Mouse (Mus musculus): Measurements from ENCODE around the gene Lrfn4. TPM values are rescaled to one million over a fixed set of nuclear protein-coding genes. Genes with fewer than 3 reads are reported as not detected.

Gene Lrfn4
- total RNA-seq, 1 experiment = 22.8 TPM

DNA sequence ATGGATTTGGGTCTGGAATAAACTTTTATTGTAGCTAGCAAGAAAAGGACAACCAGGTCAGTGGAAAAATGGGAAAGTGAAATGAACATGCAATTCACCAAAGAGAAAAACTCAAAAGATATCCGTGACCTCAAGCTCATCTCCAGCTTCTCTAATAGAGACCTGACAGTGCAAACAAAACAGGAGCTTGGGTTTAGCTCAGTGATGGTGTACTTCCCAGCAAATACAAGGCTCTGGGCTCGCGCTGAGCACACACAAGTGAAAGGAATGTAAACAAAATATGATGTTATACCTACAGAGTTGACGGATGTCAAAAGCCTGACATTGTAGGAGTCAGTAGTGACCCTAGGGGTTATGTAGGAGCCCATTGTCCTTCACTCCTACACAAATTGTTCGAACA lies 36.2 kb downstream of the Lrfn4 start:
- in situ Hi-C loops (cut with MboI; ENCODE audit: low sequenced_read_pairs in 2 of 2, unreplicated experiment in 2 of 2) = no loop called here
- Histone ChIP-seq H3K36me3 (ENCODE audit: control insufficient read depth, insufficient read depth, low read length, poor library complexity, severe bottlenecking) (no peaks in the 10 kb centered on the region), H3K4me3 (ENCODE audit: insufficient read depth in 1 of 2, low read depth in 1 of 2, low read length in 2 of 2, poor library complexity in 1 of 2, severe bottlenecking in 1 of 2) (no peak overlapping the region), H3K9ac (ENCODE audit: insufficient read depth, low read depth, low read length, poor library complexity, severe bottlenecking) (no peak overlapping the region), H3K9me3 (ENCODE audit: control insufficient read depth, insufficient read depth, low read depth, low read length) (no peaks in the 10 kb centered on the region), H3K4me1 (ENCODE audit: control insufficient read depth in 2 of 2, insufficient read depth in 2 of 2, low read length in 2 of 2, poor library complexity in 1 of 2) (no peaks in the 10 kb centered on the region), H3K27ac (ENCODE audit: insufficient read depth, low read depth, low read length, poor library complexity, severe bottlenecking) (no peak overlapping the region)
- TF ChIP-seq MAFK (IDR thresholded peaks at IDR 0.05; ENCODE audit: insufficient read depth, low read depth, low read length) = no peak
- no peak for TF ChIP-seq ZNF384 (IDR thresholded peaks at IDR 0.05; ENCODE audit: low read depth, low read length)
- no peak for TF ChIP-seq ZC3H11A (IDR thresholded peaks at IDR 0.05; ENCODE audit: borderline replicate concordance, low read depth, low read length)
- TF ChIP-seq CHD2 (IDR thresholded peaks at IDR 0.05; ENCODE audit: low read depth, low read length) = no peak
- TF ChIP-seq HCFC1 (IDR thresholded peaks at IDR 0.05; ENCODE audit: borderline replicate concordance, insufficient read depth, low read length) = no peak
- no peak for DNase-seq (ENCODE audit: low read depth, low spot score)

DNA sequence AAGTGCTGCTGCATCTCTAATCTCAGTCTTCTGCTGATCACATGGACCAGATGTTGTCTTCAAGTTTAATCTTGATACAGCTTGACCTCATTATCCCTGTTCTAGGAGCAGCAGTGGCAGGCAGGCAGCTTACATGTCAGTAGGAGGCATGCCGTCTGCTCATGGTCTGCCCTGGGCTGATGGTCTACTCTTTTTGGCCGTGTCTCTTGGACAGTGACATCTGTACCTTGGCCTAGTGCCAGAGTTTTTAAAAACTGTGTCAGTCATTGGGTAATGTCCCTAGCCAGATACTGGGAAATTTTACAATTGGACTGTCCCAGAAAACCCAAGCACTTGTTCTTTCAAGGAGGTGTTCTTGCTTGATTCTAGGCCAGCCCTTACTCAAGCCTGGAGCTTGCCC lies 36.7 kb downstream of the Lrfn4 start:
- Histone ChIP-seq H3K4me1 (ENCODE audit: control insufficient read depth in 2 of 2, insufficient read depth in 2 of 2, low read length in 2 of 2, poor library complexity in 1 of 2) (no peaks in the 10 kb centered on the region), H3K9ac (ENCODE audit: insufficient read depth, low read depth, low read length, poor library complexity, severe bottlenecking) (no peak overlapping the region), H3K36me3 (ENCODE audit: control insufficient read depth, insufficient read depth, low read length, poor library complexity, severe bottlenecking) (no peaks in the 10 kb centered on the region), H3K4me3 (ENCODE audit: insufficient read depth in 1 of 2, low read depth in 1 of 2, low read length in 2 of 2, poor library complexity in 1 of 2, severe bottlenecking in 1 of 2) (no peak overlapping the region), H3K27ac (ENCODE audit: insufficient read depth, low read depth, low read length, poor library complexity, severe bottlenecking) (no peak overlapping the region), H3K9me3 (ENCODE audit: control insufficient read depth, insufficient read depth, low read depth, low read length) (no peaks in the 10 kb centered on the region)
- in situ Hi-C loops (cut with MboI; ENCODE audit: low sequenced_read_pairs in 2 of 2, unreplicated experiment in 2 of 2) = no loop called here
- no peak for DNase-seq (ENCODE audit: low read depth, low spot score)
- no peak for TF ChIP-seq HCFC1 (IDR thresholded peaks at IDR 0.05; ENCODE audit: borderline replicate concordance, insufficient read depth, low read length)

DNA sequence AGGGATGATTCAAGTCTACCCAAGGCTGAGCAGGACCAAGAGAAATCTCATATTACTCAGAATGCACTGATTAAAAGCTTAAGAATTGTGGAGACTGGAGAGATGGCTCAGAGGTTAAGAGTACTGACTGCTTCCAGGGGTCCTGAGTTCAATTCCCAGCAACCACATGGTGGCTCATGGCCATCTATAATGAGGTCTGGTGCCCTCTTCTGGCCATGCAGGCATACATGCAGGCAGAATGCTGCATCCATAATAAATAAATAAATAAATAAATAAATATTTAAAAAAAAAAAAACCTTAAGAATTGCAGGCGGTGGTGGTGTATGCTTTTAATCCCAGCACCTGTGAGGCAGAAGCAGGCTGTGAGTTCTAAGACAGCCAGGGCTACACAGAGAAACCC lies 42.2 kb downstream of the Lrfn4 start:
- DNase-seq (ENCODE audit: low read depth, low spot score) = no peak
- Histone ChIP-seq H3K27ac (ENCODE audit: insufficient read depth, low read depth, low read length, poor library complexity, severe bottlenecking) (no peak overlapping the region), H3K4me1 (ENCODE audit: control insufficient read depth in 2 of 2, insufficient read depth in 2 of 2, low read length in 2 of 2, poor library complexity in 1 of 2) (peaks cover 0 to 3% of the 10 kb centered on the region in 2 experiments; a peak in 1 of 4 replicates), H3K36me3 (ENCODE audit: control insufficient read depth, insufficient read depth, low read length, poor library complexity, severe bottlenecking) (no peaks in the 10 kb centered on the region), H3K4me3 (ENCODE audit: insufficient read depth in 1 of 2, low read depth in 1 of 2, low read length in 2 of 2, poor library complexity in 1 of 2, severe bottlenecking in 1 of 2) (no peak overlapping the region), H3K9ac (ENCODE audit: insufficient read depth, low read depth, low read length, poor library complexity, severe bottlenecking) (no peak overlapping the region), H3K9me3 (ENCODE audit: control insufficient read depth, insufficient read depth, low read depth, low read length) (no peaks in the 10 kb centered on the region)
- in situ Hi-C loops (cut with MboI; ENCODE audit: low sequenced_read_pairs in 2 of 2, unreplicated experiment in 2 of 2) = no loop called here
- TF ChIP-seq ZNF384 (IDR thresholded peaks at IDR 0.05; ENCODE audit: low read depth, low read length) (no peak), MAFK (IDR thresholded peaks at IDR 0.05; ENCODE audit: insufficient read depth, low read depth, low read length) (no peak), HCFC1 (IDR thresholded peaks at IDR 0.05; ENCODE audit: borderline replicate concordance, insufficient read depth, low read length) (no peak), ZC3H11A (IDR thresholded peaks at IDR 0.05; ENCODE audit: borderline replicate concordance, low read depth, low read length) (no peak)

- no peak for DNase-seq (ENCODE audit: low read depth, low spot score)
- no peaks in the 10 kb centered on the region for H3K9me3 ChIP-seq (ENCODE audit: control insufficient read depth, insufficient read depth, low read depth, low read length)
- no peak overlapping the region for H3K4me3 ChIP-seq (ENCODE audit: insufficient read depth in 1 of 2, low read depth in 1 of 2, low read length in 2 of 2, poor library complexity in 1 of 2, severe bottlenecking in 1 of 2)
- no peak overlapping the region for H3K27ac ChIP-seq (ENCODE audit: insufficient read depth, low read depth, low read length, poor library complexity, severe bottlenecking)
- H3K36me3 ChIP-seq (ENCODE audit: control insufficient read depth, insufficient read depth, low read length, poor library complexity, severe bottlenecking) = no peaks in the 10 kb centered on the region
- H3K4me1 ChIP-seq (ENCODE audit: control insufficient read depth in 2 of 2, insufficient read depth in 2 of 2, low read length in 2 of 2, poor library complexity in 1 of 2) = peaks cover 0 to 9% of the 10 kb centered on the region in 2 experiments; a peak in 1 of 4 replicates
- no peak overlapping the region for H3K9ac ChIP-seq (ENCODE audit: insufficient read depth, low read depth, low read length, poor library complexity, severe bottlenecking)
- no peak for TF ChIP-seq CHD2 (IDR thresholded peaks at IDR 0.05; ENCODE audit: low read depth, low read length)
- in situ Hi-C loops (cut with MboI; ENCODE audit: low sequenced_read_pairs in 2 of 2, unreplicated experiment in 2 of 2) = no loop called here
Observed at GRCm38 (mm10) chr19:4572467-4572866, 43.0 kb downstream of the Lrfn4 start.

DNA sequence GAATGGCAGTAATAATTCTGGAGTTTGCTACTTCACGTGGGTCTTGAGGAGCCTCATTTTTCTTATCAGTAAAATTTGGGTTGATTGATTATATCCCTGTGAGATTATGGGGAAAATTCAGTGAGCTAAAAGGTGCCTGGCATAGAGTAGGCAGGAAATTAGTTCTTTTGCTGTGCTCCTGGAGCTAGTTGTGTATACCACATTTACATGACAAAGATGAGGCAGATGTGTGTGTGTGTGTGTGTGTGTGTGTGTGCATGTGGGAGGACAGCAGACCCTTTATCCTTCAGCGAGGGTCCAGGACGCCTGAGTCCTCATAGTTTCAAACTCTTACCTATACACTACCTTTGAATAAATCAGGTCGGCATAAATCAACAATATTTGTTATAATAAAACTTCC lies 43.4 kb downstream of the Lrfn4 start:
- Histone ChIP-seq H3K4me3 (ENCODE audit: insufficient read depth in 1 of 2, low read depth in 1 of 2, low read length in 2 of 2, poor library complexity in 1 of 2, severe bottlenecking in 1 of 2) (no peak overlapping the region), H3K36me3 (ENCODE audit: control insufficient read depth, insufficient read depth, low read length, poor library complexity, severe bottlenecking) (no peaks in the 10 kb centered on the region), H3K9me3 (ENCODE audit: control insufficient read depth, insufficient read depth, low read depth, low read length) (no peaks in the 10 kb centered on the region), H3K4me1 (ENCODE audit: control insufficient read depth in 2 of 2, insufficient read depth in 2 of 2, low read length in 2 of 2, poor library complexity in 1 of 2) (peaks cover 0 to 9% of the 10 kb centered on the region in 2 experiments; a peak in 2 of 4 replicates), H3K27ac (ENCODE audit: insufficient read depth, low read depth, low read length, poor library complexity, severe bottlenecking) (no peak overlapping the region), H3K9ac (ENCODE audit: insufficient read depth, low read depth, low read length, poor library complexity, severe bottlenecking) (no peak overlapping the region)
- no peak for DNase-seq (ENCODE audit: low read depth, low spot score)
- in situ Hi-C loops (cut with MboI; ENCODE audit: low sequenced_read_pairs in 2 of 2, unreplicated experiment in 2 of 2) = no loop called here
- TF ChIP-seq MAFK (IDR thresholded peaks at IDR 0.05; ENCODE audit: insufficient read depth, low read depth, low read length) (no peak), HCFC1 (IDR thresholded peaks at IDR 0.05; ENCODE audit: borderline replicate concordance, insufficient read depth, low read length) (no peak), ZC3H11A (IDR thresholded peaks at IDR 0.05; ENCODE audit: borderline replicate concordance, low read depth, low read length) (no peak), ZNF384 (IDR thresholded peaks at IDR 0.05; ENCODE audit: low read depth, low read length) (no peak), CHD2 (IDR thresholded peaks at IDR 0.05; ENCODE audit: low read depth, low read length) (no peak)
